Mouse (Mus musculus): ENCODE results near the gene Kcnf1. TPM values are rescaled to one million over a fixed set of nuclear protein-coding genes. Genes with fewer than 3 reads are reported as not detected.

The Kcnf1 gene
- polyA plus RNA-seq, 1 experiment from 2014 or later, result 0.81 TPM

DNA sequence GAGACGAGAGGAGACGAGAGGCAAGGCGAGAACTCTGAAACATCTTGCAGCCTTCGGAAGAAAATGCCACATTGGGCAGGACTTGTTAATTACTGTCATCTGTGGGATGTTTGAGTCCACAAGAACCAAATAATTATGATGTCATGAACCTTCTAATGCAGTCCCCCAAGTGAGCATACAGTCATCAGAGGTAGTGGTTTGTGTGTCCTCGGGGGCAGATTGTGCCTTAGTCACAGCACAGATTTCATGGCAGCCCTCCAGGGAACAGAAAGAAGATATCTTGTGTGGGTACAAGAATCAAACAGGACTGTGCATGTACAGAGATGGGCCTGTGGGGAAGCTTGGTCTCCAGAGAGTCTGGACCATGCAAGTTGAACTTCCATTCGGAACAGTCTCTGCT is 17.5 kb upstream of the Kcnf1 start:
- no peaks in the 10 kb centered on the region for H3K4me1 ChIP-seq (ENCODE audit: insufficient read depth, low read length)
- no peaks in the 10 kb centered on the region for H3K36me3 ChIP-seq (ENCODE audit: insufficient read depth, low read length)
- no peaks in the 10 kb centered on the region for H3K9me3 ChIP-seq (ENCODE audit: low read length)
- no peak overlapping the region for H3K4me2 ChIP-seq (replicated peaks; ENCODE audit: low read depth, low read length)
- no peak for ATAC-seq (ENCODE audit: low FRiP score, low TSS enrichment)
- H3K27ac ChIP-seq (ENCODE audit: low read length), result no peak overlapping the region
- no peaks in the 10 kb centered on the region for H3K27me3 ChIP-seq (ENCODE audit: insufficient read depth, low read length)
- H3K9ac ChIP-seq (replicated peaks; ENCODE audit: low read length), result no peak overlapping the region
- no peak overlapping the region for H3K4me3 ChIP-seq (ENCODE audit: low read length)
- WGBS, result 92% methylated on average over 6 of the region's 6 CpGs

DNA sequence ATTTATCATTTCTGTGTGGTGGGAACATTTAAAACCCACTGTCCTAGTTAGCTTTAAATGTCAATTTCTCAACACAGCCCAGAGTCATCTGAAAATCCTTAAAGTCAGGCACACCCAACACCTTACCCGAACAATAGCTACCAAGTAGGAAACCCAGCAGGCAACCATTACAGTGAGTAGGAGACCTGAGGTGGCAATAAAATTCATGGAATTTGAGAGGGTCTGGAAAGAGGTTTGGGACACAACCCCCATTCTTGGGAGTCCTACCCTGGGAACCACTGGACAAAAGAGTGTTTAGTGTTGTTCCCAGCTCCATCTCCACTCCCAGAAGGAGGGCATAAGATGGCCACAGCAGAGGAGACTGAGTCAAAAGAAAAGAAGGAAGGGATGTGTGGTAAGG is 16.6 kb upstream of the Kcnf1 start:
- no peak overlapping the region for H3K4me2 ChIP-seq (replicated peaks; ENCODE audit: low read depth, low read length)
- H3K27me3 ChIP-seq (ENCODE audit: insufficient read depth, low read length), result no peaks in the 10 kb centered on the region
- H3K4me1 ChIP-seq (ENCODE audit: insufficient read depth, low read length), result no peaks in the 10 kb centered on the region
- H3K4me3 ChIP-seq (ENCODE audit: low read length), result no peak overlapping the region
- 76% methylated on average over 1 of the region's 1 CpGs for WGBS
- H3K9me3 ChIP-seq (ENCODE audit: low read length), result no peaks in the 10 kb centered on the region
- no peaks in the 10 kb centered on the region for H3K36me3 ChIP-seq (ENCODE audit: insufficient read depth, low read length)
- H3K27ac ChIP-seq (ENCODE audit: low read length), result no peak overlapping the region
- no peak overlapping the region for H3K9ac ChIP-seq (replicated peaks; ENCODE audit: low read length)
- no peak for ATAC-seq (ENCODE audit: low FRiP score, low TSS enrichment)

- H3K9me3 ChIP-seq (ENCODE audit: low read length), result no peaks in the 10 kb centered on the region
- 85% methylated on average over 2 of the region's 2 CpGs for WGBS
Measured at GRCm38 (mm10) chr12:17192887-17193286, 16.2 kb upstream of the Kcnf1 start.

DNA sequence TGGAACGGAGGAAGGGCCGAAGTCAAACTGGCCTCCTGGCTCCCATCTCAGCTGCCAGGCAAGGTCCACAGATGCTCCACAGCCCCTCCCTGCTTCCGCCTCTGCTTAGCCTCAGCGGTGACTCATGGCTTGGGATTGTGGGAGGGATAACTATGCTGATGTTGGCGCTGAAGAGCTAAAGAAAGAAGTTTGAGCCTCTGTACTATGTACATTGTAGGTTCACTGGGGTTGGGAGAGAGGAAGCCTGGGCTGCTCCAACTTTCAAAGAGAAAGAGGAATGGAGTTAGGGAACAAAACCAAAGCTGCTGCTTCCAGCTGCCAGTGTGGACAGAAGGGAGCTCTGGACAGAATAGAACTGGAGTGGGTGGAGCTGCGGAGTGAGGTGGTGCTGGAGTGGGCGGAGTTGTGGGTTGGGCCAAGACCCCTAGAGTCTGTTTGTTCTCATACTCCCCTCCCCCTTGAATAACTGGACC is 7.7 kb upstream of the Kcnf1 start:
- Histone ChIP-seq H3K4me2 (replicated peaks; ENCODE audit: low read depth, low read length) (peak overlapping the region; percentile 24), H3K27ac (ENCODE audit: low read length) (no peak overlapping the region), H3K4me3 (ENCODE audit: low read length) (no peak overlapping the region), H3K4me1 (ENCODE audit: insufficient read depth, low read length) (peaks cover 9% of the 10 kb centered on the region; the same call in 1 of the 2 replicates), H3K9ac (replicated peaks; ENCODE audit: low read length) (no peak overlapping the region), H3K9me3 (ENCODE audit: low read length) (no peaks in the 10 kb centered on the region), H3K27me3 (ENCODE audit: insufficient read depth, low read length) (no peaks in the 10 kb centered on the region), H3K36me3 (ENCODE audit: insufficient read depth, low read length) (no peaks in the 10 kb centered on the region)
- WGBS, result 23% methylated on average over 7 of the region's 7 CpGs
- peak; percentile 91 for ATAC-seq (ENCODE audit: low FRiP score, low TSS enrichment)

More at GRCm38 (mm10) chr12:17192887-17193286, 16.2 kb upstream of the Kcnf1 start:
- Histone ChIP-seq H3K4me2 (replicated peaks; ENCODE audit: low read depth, low read length) (no peak overlapping the region), H3K27me3 (ENCODE audit: insufficient read depth, low read length) (no peaks in the 10 kb centered on the region), H3K4me3 (ENCODE audit: low read length) (no peak overlapping the region), H3K4me1 (ENCODE audit: insufficient read depth, low read length) (no peaks in the 10 kb centered on the region), H3K9ac (replicated peaks; ENCODE audit: low read length) (no peak overlapping the region), H3K27ac (ENCODE audit: low read length) (no peak overlapping the region), H3K36me3 (ENCODE audit: insufficient read depth, low read length) (no peaks in the 10 kb centered on the region)
- no peak for ATAC-seq (ENCODE audit: low FRiP score, low TSS enrichment)

DNA sequence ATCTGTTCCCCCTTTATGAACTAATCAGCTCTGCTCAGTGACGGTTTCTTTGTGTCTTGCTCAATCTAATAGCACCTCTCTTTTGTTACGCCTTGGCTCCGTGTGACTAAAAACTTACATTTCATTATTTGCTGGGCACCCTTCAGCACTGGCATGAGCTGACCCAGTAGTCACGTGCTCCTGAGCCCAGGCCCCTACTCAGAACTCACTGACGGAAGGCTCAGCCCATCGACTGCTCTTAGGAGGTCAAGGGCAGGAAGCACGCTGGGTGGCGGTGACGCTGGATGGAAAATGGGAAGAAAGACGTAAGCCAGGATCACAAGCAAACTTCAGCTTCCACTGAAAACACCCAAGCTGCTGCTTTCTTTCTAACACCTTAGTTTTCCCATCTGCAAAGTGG is 7.1 kb upstream of the Kcnf1 start:
- 53% methylated on average over 10 of the region's 10 CpGs for WGBS
- H3K27ac ChIP-seq (ENCODE audit: low read length), result no peak overlapping the region
- no peak for ATAC-seq (ENCODE audit: low FRiP score, low TSS enrichment)
- H3K4me2 ChIP-seq (replicated peaks; ENCODE audit: low read depth, low read length), result no peak overlapping the region
- no peak overlapping the region for H3K9ac ChIP-seq (replicated peaks; ENCODE audit: low read length)
- no peak overlapping the region for H3K4me3 ChIP-seq (ENCODE audit: low read length)
- no peaks in the 10 kb centered on the region for H3K27me3 ChIP-seq (ENCODE audit: insufficient read depth, low read length)
- peaks cover 9% of the 10 kb centered on the region; the same call in 1 of the 2 replicates for H3K4me1 ChIP-seq (ENCODE audit: insufficient read depth, low read length)
- no peaks in the 10 kb centered on the region for H3K9me3 ChIP-seq (ENCODE audit: low read length)
- no peaks in the 10 kb centered on the region for H3K36me3 ChIP-seq (ENCODE audit: insufficient read depth, low read length)

GRCm38 (mm10) chr12:17176041-17176756 is 489 bp downstream of the Kcnf1 start:
- Histone ChIP-seq H3K9ac (replicated peaks; ENCODE audit: low read length) (peak overlapping the region; percentile 62), H3K27ac (ENCODE audit: low read length) (no peak overlapping the region), H3K9me3 (ENCODE audit: low read length) (no peaks in the 10 kb centered on the region), H3K4me2 (replicated peaks; ENCODE audit: low read depth, low read length) (peak overlapping the region; percentile 94), H3K36me3 (ENCODE audit: insufficient read depth, low read length) (no peaks in the 10 kb centered on the region), H3K27me3 (ENCODE audit: insufficient read depth, low read length) (peaks cover 34% of the 10 kb centered on the region), H3K4me3 (ENCODE audit: low read length) (peak overlapping the region; percentile 57), H3K4me1 (ENCODE audit: insufficient read depth, low read length) (peaks cover 6% of the 10 kb centered on the region; the same call in 1 of the 2 replicates)
- WGBS, result under 1% methylated on average over 49 of the region's 54 CpGs
- peak; percentile 77 for ATAC-seq (ENCODE audit: low FRiP score, low TSS enrichment)

DNA sequence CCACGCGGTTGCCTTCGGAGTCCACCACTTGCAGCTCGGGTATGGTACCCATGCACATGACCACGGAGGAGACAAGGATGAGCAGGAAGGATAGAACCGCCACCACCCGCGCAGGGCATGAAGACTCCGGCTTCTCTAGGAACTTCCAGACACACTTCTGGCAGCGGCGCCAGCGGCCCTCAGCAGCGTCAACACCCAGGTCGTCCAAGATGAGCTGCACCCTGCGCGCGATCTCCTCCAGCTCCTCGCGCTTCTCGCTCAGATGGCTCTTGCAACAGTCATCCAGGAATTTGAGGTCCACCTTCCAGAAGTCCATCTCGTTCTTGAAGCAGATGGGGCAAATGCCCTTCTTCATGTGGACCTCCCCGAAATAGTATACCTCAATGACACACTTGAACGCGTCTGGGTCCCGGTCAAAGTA is 1.1 kb downstream of the Kcnf1 start:
- peaks cover 6% of the 10 kb centered on the region; the same call in 1 of the 2 replicates for H3K4me1 ChIP-seq (ENCODE audit: insufficient read depth, low read length)
- peak overlapping the region; percentile 94 for H3K4me2 ChIP-seq (replicated peaks; ENCODE audit: low read depth, low read length)
- H3K9ac ChIP-seq (replicated peaks; ENCODE audit: low read length), result peak overlapping the region; percentile 62; the same call in 1 of the 2 replicates
- H3K27ac ChIP-seq (ENCODE audit: low read length), result no peak overlapping the region
- WGBS, result 14% methylated on average over 25 of the region's 25 CpGs
- peak overlapping the region; percentile 57 for H3K4me3 ChIP-seq (ENCODE audit: low read length)
- H3K36me3 ChIP-seq (ENCODE audit: insufficient read depth, low read length), result no peaks in the 10 kb centered on the region
- no peak for ATAC-seq (ENCODE audit: low FRiP score, low TSS enrichment)
- no peaks in the 10 kb centered on the region for H3K9me3 ChIP-seq (ENCODE audit: low read length)
- H3K27me3 ChIP-seq (ENCODE audit: insufficient read depth, low read length), result peaks cover 34% of the 10 kb centered on the region

DNA sequence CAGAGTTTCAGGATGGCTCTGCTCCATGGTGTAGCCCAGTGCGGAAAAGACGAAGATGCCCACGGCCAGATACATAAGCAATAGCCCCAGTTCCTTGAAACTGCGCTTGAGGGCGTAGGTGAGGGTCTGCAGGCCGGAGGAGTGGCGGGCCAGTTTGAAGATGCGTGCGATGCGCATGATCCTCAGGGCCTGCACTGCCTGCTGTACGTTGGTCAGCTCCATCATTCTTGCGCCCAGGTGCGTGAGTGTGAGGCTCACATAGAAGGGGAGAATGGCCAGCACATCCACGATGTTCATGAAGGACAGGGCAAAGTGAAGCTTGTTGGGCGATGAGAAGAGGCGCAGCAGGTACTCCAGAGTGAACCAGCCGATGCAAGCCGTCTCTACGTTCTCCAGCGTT is 1.6 kb downstream of the Kcnf1 start:
- Histone ChIP-seq H3K27ac (ENCODE audit: low read length) (no peak overlapping the region), H3K9ac (replicated peaks; ENCODE audit: low read length) (no peak overlapping the region), H3K36me3 (ENCODE audit: insufficient read depth, low read length) (no peaks in the 10 kb centered on the region), H3K27me3 (ENCODE audit: insufficient read depth, low read length) (peaks cover 34% of the 10 kb centered on the region), H3K9me3 (ENCODE audit: low read length) (no peaks in the 10 kb centered on the region), H3K4me1 (ENCODE audit: insufficient read depth, low read length) (peaks cover 6% of the 10 kb centered on the region; the same call in 1 of the 2 replicates), H3K4me3 (ENCODE audit: low read length) (peak overlapping the region; percentile 57; the same call in 1 of the 2 replicates), H3K4me2 (replicated peaks; ENCODE audit: low read depth, low read length) (peak overlapping the region; percentile 94)
- WGBS, result 74% methylated on average over 20 of the region's 20 CpGs
- no peak for ATAC-seq (ENCODE audit: low FRiP score, low TSS enrichment)

GRCm38 (mm10) chr12:17174134-17174893 is 2.4 kb downstream of the Kcnf1 start:
- peaks cover 34% of the 10 kb centered on the region for H3K27me3 ChIP-seq (ENCODE audit: insufficient read depth, low read length)
- H3K36me3 ChIP-seq (ENCODE audit: insufficient read depth, low read length), result no peaks in the 10 kb centered on the region
- H3K4me1 ChIP-seq (ENCODE audit: insufficient read depth, low read length), result peaks cover 6% of the 10 kb centered on the region; the same call in 1 of the 2 replicates
- 74% methylated on average over 10 of the region's 10 CpGs for WGBS
- no peaks in the 10 kb centered on the region for H3K9me3 ChIP-seq (ENCODE audit: low read length)
- no peak overlapping the region for H3K27ac ChIP-seq (ENCODE audit: low read length)
- H3K4me3 ChIP-seq (ENCODE audit: low read length), result no peak overlapping the region
- no peak overlapping the region for H3K9ac ChIP-seq (replicated peaks; ENCODE audit: low read length)
- ATAC-seq (ENCODE audit: low FRiP score, low TSS enrichment), result no peak
- H3K4me2 ChIP-seq (replicated peaks; ENCODE audit: low read depth, low read length), result no peak overlapping the region

Data from kidney, embryonic 16.5 days (tissue).